Mouse (Mus musculus) right cerebral cortex, postnatal 36 days (tissue): Measurements from ENCODE around the gene Nfam1.
"Not testable (repeated sequence)": the region's sequence is repeated elsewhere in the genome, so short reads cannot be mapped to it uniquely, and the experiment has no call there.

Experiments used
- DNase-seq, 2 experiments: peaks; one replicate each; pipeline ENCODE4 v3.0.0; 2022; ENCODE audit warnings: low spot score in 2 of 2, mixed read lengths in 1 of 2

Gene Nfam1

GRCm38 (mm10) chr15:83032981-83033541 is at the start of gene Nfam1:
Gene Nfam1, minus strand, starts transcription at chr15:83033306.
- DNase-seq: no peak

GRCm38 (mm10) chr15:83075607-83076525 is 42.8 kb upstream of the Nfam1 start:
- DNase-seq: no peak

GRCm38 (mm10) chr15:83074179-83074578 is 41.1 kb upstream of the Nfam1 start:
- no peak for DNase-seq

GRCm38 (mm10) chr15:83071752-83072151 is 38.6 kb upstream of the Nfam1 start:
- no peak for DNase-seq

- DNase-seq: no peak
Observed at GRCm38 (mm10) chr15:83070942-83071341, 37.8 kb upstream of the Nfam1 start.

GRCm38 (mm10) chr15:83068270-83068669 is 35.2 kb upstream of the Nfam1 start:
- DNase-seq: no peak

GRCm38 (mm10) chr15:83065543-83065942 is 32.4 kb upstream of the Nfam1 start:
- DNase-seq: peak in 1 of 2 experiments; percentile 50

- DNase-seq: not testable (repeated sequence)
Observed at GRCm38 (mm10) chr15:83062582-83062981, 29.5 kb upstream of the Nfam1 start.

- DNase-seq: no peak
Observed at GRCm38 (mm10) chr15:83061689-83062088, 28.6 kb upstream of the Nfam1 start.

- DNase-seq: no peak
Observed at GRCm38 (mm10) chr15:83059233-83059660, 26.1 kb upstream of the Nfam1 start.

- DNase-seq: no peak
Observed at GRCm38 (mm10) chr15:83057533-83057932, 24.4 kb upstream of the Nfam1 start.

- peak; percentile 45 to 63 for DNase-seq
Observed at GRCm38 (mm10) chr15:83056378-83057083, 23.4 kb upstream of the Nfam1 start.

GRCm38 (mm10) chr15:83055569-83055968 is 22.5 kb upstream of the Nfam1 start:
- no peak for DNase-seq

GRCm38 (mm10) chr15:83053261-83053660 is 20.2 kb upstream of the Nfam1 start:
- no peak for DNase-seq

GRCm38 (mm10) chr15:83052341-83053104 is 19.4 kb upstream of the Nfam1 start:
- DNase-seq: no peak

GRCm38 (mm10) chr15:83046730-83047129 is 13.6 kb upstream of the Nfam1 start:
- no peak for DNase-seq

- DNase-seq: no peak
Observed at GRCm38 (mm10) chr15:83046308-83046707, 13.2 kb upstream of the Nfam1 start.

- DNase-seq: not testable (repeated sequence)
Observed at GRCm38 (mm10) chr15:83045565-83045964, 12.5 kb upstream of the Nfam1 start.

- DNase-seq: no peak
Observed at GRCm38 (mm10) chr15:83043362-83043708, 10.2 kb upstream of the Nfam1 start.

- DNase-seq: no peak
Observed at GRCm38 (mm10) chr15:83042655-83043361, 9.7 kb upstream of the Nfam1 start.

GRCm38 (mm10) chr15:83040156-83040555 is 7.0 kb upstream of the Nfam1 start:
- no peak for DNase-seq
